Mouse (Mus musculus) limb, embryonic 14.5 days (tissue): Measurements from ENCODE around the gene Sbno2. TPM values are rescaled to one million over a fixed set of nuclear protein-coding genes. Genes with fewer than 3 reads are reported as not detected.
A peak's percentile ranks its signal among the peaks of the same experiment; 100 is the strongest.

Source experiments
- ATAC-seq: fragments of 200-750 bp; cut with Nextera tagmentation; 2 replicates; pipeline ENCODE4 v1.8.0; 2017; ENCODE audit warnings: low read depth, moderate number of reproducible peaks, moderate TSS enrichment; ENCODE audit not compliant: low FRiP score
- DNase-seq: peaks from one replicate; pipeline ENCODE4 v3.0.0-alpha.2; 2015; ENCODE audit warnings: low spot score
- H3K27ac ChIP-seq: fragments of 300-500 bp; sonication (generic); replicated peaks from 2 replicates; pipeline ENCODE4 v1.5.1; 2014; ENCODE audit warnings: low read depth, mild to moderate bottlenecking, low read length, moderate library complexity, mixed read lengths
- H3K27me3 ChIP-seq: fragments of 300-500 bp; sonication (generic); 2 replicates; pipeline ENCODE4 v1.6.1; 2014; ENCODE audit warnings: low read length, mixed read lengths; ENCODE audit not compliant: control insufficient read depth, insufficient read depth
- H3K36me3 ChIP-seq: fragments of 300-500 bp; sonication (generic); 2 replicates; pipeline ENCODE4 v1.6.1; 2014; ENCODE audit warnings: mild to moderate bottlenecking, low read length, moderate library complexity, mixed read lengths; ENCODE audit not compliant: control insufficient read depth, insufficient read depth
- H3K4me1 ChIP-seq: fragments of 300-500 bp; sonication (generic); 2 replicates; pipeline ENCODE4 v1.6.1; 2014; ENCODE audit warnings: antibody characterized with exemption, low read length, mixed read lengths; ENCODE audit not compliant: control insufficient read depth, insufficient read depth
- H3K4me2 ChIP-seq: fragments of 300-500 bp; sonication (generic); replicated peaks from 2 replicates; pipeline ENCODE4 v1.6.1; 2014; ENCODE audit warnings: low read depth, mild to moderate bottlenecking, low read length, moderate library complexity; ENCODE audit not compliant: severe bottlenecking
- H3K4me3 ChIP-seq: fragments of 300-500 bp; sonication (generic); replicated peaks from 2 replicates; pipeline ENCODE4 v1.5.1; 2014; ENCODE audit warnings: low read length
- H3K9ac ChIP-seq: fragments of 300-500 bp; sonication (generic); 2 replicates; pipeline ENCODE4 v1.6.1; 2014; ENCODE audit warnings: mild to moderate bottlenecking, low read depth, low read length, moderate library complexity; ENCODE audit not compliant: severe bottlenecking
- H3K9me3 ChIP-seq: fragments of 300-500 bp; sonication (generic); 2 replicates; pipeline ENCODE4 v1.6.1; 2016; ENCODE audit warnings: low read length; ENCODE audit not compliant: control insufficient read depth
- POLR2A ChIP-seq: fragments of 200-500 bp; IDR thresholded peaks from 2 replicates; pipeline ENCODE4 v1.8.0; 2012; ENCODE audit warnings: inconsistent platforms, mild to moderate bottlenecking, moderate library complexity, borderline replicate concordance; ENCODE audit not compliant: insufficient read depth, insufficient read length; ENCODE audit errors: extremely low read depth
- WGBS: fragments of 180-500 bp; shearing (Covaris S2); extraction: QIAGEN DNeasy Blood & Tissue Kit; methylation state at CpG from one replicate; pipeline ENCODE4 v1.1.7; 2014; 5-methylcytosine and 5-hydroxymethylcytosine counted together
- polyA plus RNA-seq, 2 experiments: library from polyadenylated mRNA; depleted of rRNA in 1 of 2; stranded (reverse) in 1 of 2; unstranded in 1 of 2; fragments of >200 nt; fragmentation: Nextera tagmentation in 1 of 2; extraction: Ambion mirVana in 1 of 2; gene quantifications; 2 replicates each; pipeline versions ENCODE4 v1.2.1 to v1.2.3; 2012 to 2014

Sbno2 gene
- polyA plus RNA-seq, 2 experiments, result 16.8 to 24.9 TPM

GRCm38 (mm10) chr10:80147719-80148601 lies 42.6 kb upstream of the Sbno2 start, which contains the start of gene Midn:
Midn (plus strand) TSS chr10:80148272.
- peaks cover 63% of the 10 kb centered on the region for H3K36me3 ChIP-seq
- peak; percentile 53 for ATAC-seq
- peaks cover 19% of the 10 kb centered on the region for H3K4me1 ChIP-seq
- H3K4me3 ChIP-seq, result peak within 1 kb of the TSS; percentile 99
- no peaks in the 10 kb centered on the region for H3K9me3 ChIP-seq
- H3K27me3 ChIP-seq, result no peaks in the 10 kb centered on the region
- peak; percentile 80 for DNase-seq
- 3% methylated on average over 25 of the region's 42 CpGs for WGBS
- H3K9ac ChIP-seq, result peak within 1 kb of the TSS; percentile 91
- peak; percentile 75; the same call in 1 of the 2 replicates for TF ChIP-seq POLR2A
- H3K4me2 ChIP-seq, result peak within 1 kb of the TSS; percentile 61
- peak within 1 kb of the TSS; percentile 99 for H3K27ac ChIP-seq

GRCm38 (mm10) chr10:80147146-80147718 lies 41.9 kb upstream of the Sbno2 start:
- WGBS, result 82% methylated on average over 5 of the region's 5 CpGs
- Histone ChIP-seq H3K36me3 (peaks cover 56% of the 10 kb centered on the region), H3K9me3 (no peaks in the 10 kb centered on the region), H3K27me3 (no peaks in the 10 kb centered on the region), H3K4me3 (peak overlapping the region; percentile 99), H3K9ac (no peak overlapping the region), H3K4me1 (peaks cover 17% of the 10 kb centered on the region; the same call in 1 of the 2 replicates), H3K27ac (peak overlapping the region; percentile 99), H3K4me2 (peak overlapping the region; percentile 61)
- ATAC-seq (no peak), DNase-seq (no peak)
- no peak for TF ChIP-seq POLR2A

GRCm38 (mm10) chr10:80146568-80147011 lies 41.2 kb upstream of the Sbno2 start:
- TF ChIP-seq POLR2A, result no peak
- H3K27me3 ChIP-seq, result no peaks in the 10 kb centered on the region
- no peak for ATAC-seq
- WGBS, result 70% methylated on average over 4 of the region's 4 CpGs
- H3K36me3 ChIP-seq, result peaks cover 49% of the 10 kb centered on the region
- no peak overlapping the region for H3K4me2 ChIP-seq
- no peak for DNase-seq
- H3K9ac ChIP-seq, result no peak overlapping the region
- H3K4me1 ChIP-seq, result peaks cover 14% of the 10 kb centered on the region; the same call in 1 of the 2 replicates
- no peak overlapping the region for H3K27ac ChIP-seq
- H3K9me3 ChIP-seq, result no peaks in the 10 kb centered on the region
- H3K4me3 ChIP-seq, result no peak overlapping the region

- ATAC-seq, result no peak
- no peak overlapping the region for H3K4me3 ChIP-seq
These were observed 40.5 kb upstream of the Sbno2 start for GRCm38 (mm10) chr10:80145896-80146295.

More at GRCm38 (mm10) chr10:80145896-80146295, 40.5 kb upstream of the Sbno2 start:
- no peak overlapping the region for H3K27ac ChIP-seq
- no peak for DNase-seq
- WGBS, result 84% methylated on average over 6 of the region's 6 CpGs
- H3K4me2 ChIP-seq, result no peak overlapping the region
- H3K9ac ChIP-seq, result no peak overlapping the region
- peaks cover 14% of the 10 kb centered on the region; the same call in 1 of the 2 replicates for H3K4me1 ChIP-seq
- peaks cover 42% of the 10 kb centered on the region for H3K36me3 ChIP-seq
- TF ChIP-seq POLR2A, result no peak
- H3K27me3 ChIP-seq, result no peaks in the 10 kb centered on the region
- H3K9me3 ChIP-seq, result no peaks in the 10 kb centered on the region
